Mouse (Mus musculus) forebrain, embryonic 11.5 days (tissue): ENCODE measurements around the gene Rplp0. TPM values are rescaled to one million over a fixed set of nuclear protein-coding genes. Genes with fewer than 3 reads are reported as not detected.

Experiments used
- ATAC-seq: fragments of 200-750 bp; cut with Nextera tagmentation; replicated peaks from 2 replicates; pipeline ENCODE4 v1.8.0; 2017; ENCODE audit warnings: moderate TSS enrichment; ENCODE audit not compliant: low FRiP score
- DNase-seq: peaks from one replicate; pipeline ENCODE4 v3.0.0-alpha.2; 2017; ENCODE audit warnings: low spot score
- H3K27ac ChIP-seq: fragments of 300-500 bp; sonication (generic); 2 replicates; pipeline ENCODE4 v1.5.1; 2014; ENCODE audit warnings: low read depth, low read length
- H3K27me3 ChIP-seq: fragments of 300-500 bp; sonication (generic); 2 replicates; pipeline ENCODE4 v1.6.1; 2014; ENCODE audit warnings: mild to moderate bottlenecking, low read length, mixed read lengths; ENCODE audit not compliant: control insufficient read depth, insufficient read depth
- H3K36me3 ChIP-seq: fragments of 300-500 bp; sonication (generic); 2 replicates; pipeline ENCODE4 v1.6.1; 2014; ENCODE audit warnings: mild to moderate bottlenecking, low read length, moderate library complexity, mixed read lengths; ENCODE audit not compliant: control insufficient read depth, insufficient read depth
- H3K4me1 ChIP-seq: fragments of 300-500 bp; sonication (generic); replicated peaks from 2 replicates; pipeline ENCODE4 v1.6.1; 2014; ENCODE audit warnings: low read length, mixed read lengths; ENCODE audit not compliant: control insufficient read depth, insufficient read depth
- H3K4me2 ChIP-seq: fragments of 300-500 bp; sonication (generic); 2 replicates; pipeline ENCODE4 v1.6.1; 2014; ENCODE audit warnings: low read depth, mild to moderate bottlenecking, low read length, moderate library complexity, mixed read lengths; ENCODE audit not compliant: severe bottlenecking
- H3K4me3 ChIP-seq: fragments of 300-500 bp; sonication (generic); 2 replicates; pipeline ENCODE4 v1.5.1; 2014; ENCODE audit warnings: low read depth, low read length
- H3K9ac ChIP-seq: fragments of 300-500 bp; sonication (generic); 2 replicates; pipeline ENCODE4 v1.6.1; 2014; ENCODE audit warnings: low read length
- H3K9me3 ChIP-seq: fragments of 300-500 bp; sonication (generic); 2 replicates; pipeline ENCODE4 v1.6.1; 2016; ENCODE audit warnings: low read length, mixed read lengths; ENCODE audit not compliant: control insufficient read depth
- WGBS: fragments of 180-500 bp; shearing (Covaris S2); extraction: QIAGEN DNeasy Blood & Tissue Kit; methylation state at CpG from one replicate; pipeline ENCODE4 v1.1.7; 2014; 5-methylcytosine and 5-hydroxymethylcytosine counted together
- polyA plus RNA-seq: library from polyadenylated mRNA; unstranded; fragments of >200 nt; fragmentation: Nextera tagmentation; extraction: Ambion mirVana; gene quantifications from 2 replicates; pipeline ENCODE4 v1.2.1, GENCODE M21; 2014

Rplp0 gene
- polyA plus RNA-seq, 1 experiment from 2014 or later = 1,156 TPM

GRCm38 (mm10) chr5:115564737-115565393 is 5.6 kb downstream of the Rplp0 start, which contains the start of gene Gcn1l1:
Gcn1l1 (plus strand) TSS chr5:115565254.
- Histone ChIP-seq H3K36me3 (peaks cover 12% of the 10 kb centered on the region), H3K27me3 (no peaks in the 10 kb centered on the region), H3K4me1 (peaks cover 23% of the 10 kb centered on the region), H3K4me3 (peak within 1 kb of the TSS; percentile 96), H3K9ac (peak within 1 kb of the TSS; percentile 89), H3K4me2 (peak within 1 kb of the TSS; percentile 85), H3K9me3 (no peaks in the 10 kb centered on the region), H3K27ac (peak within 1 kb of the TSS; percentile 62)
- 2% methylated on average over 54 of the region's 55 CpGs for WGBS
- DNase-seq (peak; percentile 88), ATAC-seq (peak; percentile 86)

GRCm38 (mm10) chr5:115565403-115565802 is 6.1 kb downstream of the Rplp0 start:
- H3K9me3 ChIP-seq = no peaks in the 10 kb centered on the region
- H3K36me3 ChIP-seq = peaks cover 12% of the 10 kb centered on the region
- H3K4me2 ChIP-seq = peak overlapping the region; percentile 85
- no peaks in the 10 kb centered on the region for H3K27me3 ChIP-seq
- peak overlapping the region; percentile 62; the same call in 1 of the 2 replicates for H3K27ac ChIP-seq
- DNase-seq (peak; percentile 69), ATAC-seq (peak; percentile 36)
- under 1% methylated on average over 39 of the region's 46 CpGs for WGBS
- peak overlapping the region; percentile 96 for H3K4me3 ChIP-seq
- peaks cover 21% of the 10 kb centered on the region for H3K4me1 ChIP-seq
- H3K9ac ChIP-seq = peak overlapping the region; percentile 89

DNA sequence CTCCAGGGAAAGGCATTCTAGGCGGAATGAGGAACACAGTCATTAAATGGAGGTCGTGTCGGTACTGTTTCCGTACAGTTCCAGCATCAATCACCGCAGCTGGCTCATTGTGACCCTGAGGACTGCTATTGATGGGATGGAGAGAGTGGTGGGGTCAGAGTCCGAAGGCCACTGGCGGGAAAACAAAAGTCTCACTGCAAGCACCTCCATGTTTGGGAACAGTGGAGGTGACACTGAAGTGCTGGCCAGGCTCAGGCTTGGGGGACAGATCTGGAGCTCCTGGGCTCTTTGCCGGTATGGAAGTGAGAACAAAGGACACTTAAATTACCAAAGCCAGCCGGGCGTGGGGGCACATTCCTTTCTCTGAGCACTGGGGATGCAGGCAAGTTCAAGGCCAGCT is 9.4 kb downstream of the Rplp0 start:
- 67% methylated on average over 10 of the region's 10 CpGs for WGBS
- H3K27ac ChIP-seq = no peak overlapping the region
- peaks cover 8% of the 10 kb centered on the region for H3K36me3 ChIP-seq
- H3K4me2 ChIP-seq = no peak overlapping the region
- no peaks in the 10 kb centered on the region for H3K9me3 ChIP-seq
- no peak overlapping the region for H3K9ac ChIP-seq
- ATAC-seq = no peak
- H3K4me1 ChIP-seq = peaks cover 15% of the 10 kb centered on the region
- H3K4me3 ChIP-seq = no peak overlapping the region
- DNase-seq = no peak
- H3K27me3 ChIP-seq = no peaks in the 10 kb centered on the region

- H3K9ac ChIP-seq = no peak overlapping the region
- peaks cover 8% of the 10 kb centered on the region for H3K36me3 ChIP-seq
- ATAC-seq (no peak), DNase-seq (no peak)
- no peak overlapping the region for H3K4me2 ChIP-seq
- no peak overlapping the region; the same call in 1 of the 2 replicates for H3K27ac ChIP-seq
- WGBS = 79% methylated on average over 11 of the region's 11 CpGs
- no peaks in the 10 kb centered on the region for H3K9me3 ChIP-seq
- H3K27me3 ChIP-seq = no peaks in the 10 kb centered on the region
- H3K4me1 ChIP-seq = peaks cover 15% of the 10 kb centered on the region
- H3K4me3 ChIP-seq = no peak overlapping the region
These were observed 10.0 kb downstream of the Rplp0 start for GRCm38 (mm10) chr5:115569308-115569707.

- H3K27ac ChIP-seq = no peak overlapping the region; the same call in 1 of the 2 replicates
These were observed 10.5 kb downstream of the Rplp0 start for GRCm38 (mm10) chr5:115569721-115570120.

DNA sequence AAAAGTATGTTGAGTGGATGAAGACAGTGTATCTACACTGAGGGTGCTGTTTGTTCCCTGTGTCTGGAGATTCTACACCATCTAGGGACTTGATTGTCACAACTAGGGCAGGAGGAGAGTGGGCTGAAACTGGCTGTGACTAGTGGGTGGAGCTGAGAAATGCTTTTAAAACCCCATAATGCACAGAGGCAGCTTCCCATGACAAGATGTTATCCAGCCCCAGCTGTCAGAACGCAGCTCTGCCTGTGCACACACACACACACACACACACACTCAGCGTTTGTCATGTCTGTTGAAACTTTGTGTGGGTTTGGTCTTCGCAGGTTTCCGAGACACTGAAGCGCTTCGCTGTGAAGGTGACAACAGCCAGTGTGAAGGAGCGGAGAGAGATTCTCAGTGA is 11.8 kb downstream of the Rplp0 start:
- H3K27me3 ChIP-seq = no peaks in the 10 kb centered on the region
- H3K4me2 ChIP-seq = no peak overlapping the region
- no peak overlapping the region for H3K9ac ChIP-seq
- DNase-seq = no peak
- no peak overlapping the region for H3K4me3 ChIP-seq
- WGBS = 97% methylated on average over 7 of the region's 7 CpGs
- no peak for ATAC-seq
- no peak overlapping the region for H3K27ac ChIP-seq
- peaks cover 12% of the 10 kb centered on the region for H3K36me3 ChIP-seq
- H3K9me3 ChIP-seq = no peaks in the 10 kb centered on the region
- peaks cover 6% of the 10 kb centered on the region; the same call in 1 of the 2 replicates for H3K4me1 ChIP-seq

More at GRCm38 (mm10) chr5:115569721-115570120, 10.5 kb downstream of the Rplp0 start:
- Histone ChIP-seq H3K9ac (no peak overlapping the region), H3K9me3 (no peaks in the 10 kb centered on the region), H3K4me3 (no peak overlapping the region), H3K4me1 (peaks cover 12% of the 10 kb centered on the region), H3K4me2 (no peak overlapping the region), H3K36me3 (peaks cover 8% of the 10 kb centered on the region), H3K27me3 (no peaks in the 10 kb centered on the region)
- WGBS = 69% methylated on average over 4 of the region's 4 CpGs
- DNase-seq = no peak
- no peak for ATAC-seq

GRCm38 (mm10) chr5:115572679-115573535 is 13.6 kb downstream of the Rplp0 start:
- no peaks in the 10 kb centered on the region for H3K9me3 ChIP-seq
- 80% methylated on average over 17 of the region's 17 CpGs for WGBS
- DNase-seq = no peak
- no peaks in the 10 kb centered on the region for H3K27me3 ChIP-seq
- H3K4me2 ChIP-seq = no peak overlapping the region
- H3K36me3 ChIP-seq = peaks cover 13% of the 10 kb centered on the region
- H3K4me1 ChIP-seq = peaks cover 2% of the 10 kb centered on the region; the same call in 1 of the 2 replicates
- no peak overlapping the region for H3K9ac ChIP-seq
- H3K4me3 ChIP-seq = no peak overlapping the region
- ATAC-seq = no peak
- H3K27ac ChIP-seq = no peak overlapping the region; the same call in 1 of the 2 replicates

DNA sequence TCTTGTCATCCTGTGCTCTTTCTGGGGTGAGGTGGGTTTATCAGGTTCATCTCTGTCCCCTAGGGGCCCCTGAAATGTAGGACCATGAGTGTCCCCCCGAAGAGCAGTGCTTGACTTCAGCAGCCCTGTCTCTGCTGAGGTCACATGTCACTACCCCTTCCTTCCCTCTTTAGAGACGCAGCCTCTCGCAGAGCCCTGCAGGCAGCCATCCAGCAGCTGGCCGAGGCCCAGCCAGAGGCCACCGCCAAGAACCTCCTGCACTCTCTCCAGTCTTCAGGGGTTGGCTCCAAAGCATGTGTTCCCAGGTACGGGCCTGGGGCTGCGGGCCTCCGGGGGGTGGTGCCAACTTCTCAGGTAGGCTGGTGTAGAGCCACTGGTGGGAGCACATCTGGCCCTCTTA is 15.7 kb downstream of the Rplp0 start:
- Histone ChIP-seq H3K4me2 (no peak overlapping the region), H3K27me3 (no peaks in the 10 kb centered on the region), H3K4me3 (no peak overlapping the region), H3K9ac (no peak overlapping the region), H3K4me1 (no peaks in the 10 kb centered on the region), H3K36me3 (peaks cover 13% of the 10 kb centered on the region), H3K27ac (no peak overlapping the region), H3K9me3 (no peaks in the 10 kb centered on the region)
- no peak for ATAC-seq
- DNase-seq = no peak
- WGBS = 94% methylated on average over 8 of the region's 8 CpGs
